Mouse (Mus musculus) ES-E14 (cell line): ENCODE measurements at regions not wholly inside any gene's neighbourhood (a gene's known extent, or its start where the extent isn't known, plus 50 kb on each side); places are given as distances from the start of the nearest gene placed in this dataset.

Experiments
- DNase-seq: peaks from one replicate; pipeline ENCODE4 v3.0.0-alpha.2; 2013; ENCODE audit warnings: low read depth, low spot score
- H3K27ac ChIP-seq: 2 replicates; pipeline ENCODE4 v1.5.1; 2012; ENCODE audit warnings: low read depth, mild to moderate bottlenecking, low read length, moderate library complexity, mixed read lengths; ENCODE audit not compliant: poor library complexity, insufficient read depth, severe bottlenecking
- H3K36me3 ChIP-seq: 2 replicates; pipeline ENCODE4 v1.6.1; 2012; ENCODE audit warnings: mild to moderate bottlenecking, low read length, moderate library complexity, mixed read lengths; ENCODE audit not compliant: control insufficient read depth, poor library complexity, insufficient read depth, severe bottlenecking
- H3K4me1 ChIP-seq, 2 experiments: fragments of 150-350 bp in 1 of 2; sonication (generic) in 1 of 2; 2 replicates each; pipeline ENCODE4 v1.6.1; 2012; ENCODE audit warnings: low read length in 2 of 2, mild to moderate bottlenecking in 1 of 2, mixed read lengths in 1 of 2; ENCODE audit not compliant: control insufficient read depth in 2 of 2, insufficient read depth in 2 of 2, poor library complexity in 1 of 2
- H3K4me3 ChIP-seq, 2 experiments: fragments of 150-350 bp in 1 of 2; sonication (generic) in 1 of 2; 2 replicates each; pipeline ENCODE4 v1.5.1; 2012; ENCODE audit warnings: low read length in 2 of 2, low read depth in 1 of 2, mild to moderate bottlenecking in 1 of 2, mixed read lengths in 1 of 2; ENCODE audit not compliant: insufficient read depth in 1 of 2, poor library complexity in 1 of 2, severe bottlenecking in 1 of 2
- H3K9ac ChIP-seq: 2 replicates; pipeline ENCODE4 v1.6.1; 2012; ENCODE audit warnings: low read depth, mild to moderate bottlenecking, low read length, mixed read lengths; ENCODE audit not compliant: poor library complexity, insufficient read depth, severe bottlenecking
- H3K9me3 ChIP-seq: fragments of 150-350 bp; sonication (generic); 2 replicates; pipeline ENCODE4 v1.6.1; 2012; ENCODE audit warnings: low read depth, mild to moderate bottlenecking, low read length; ENCODE audit not compliant: control insufficient read depth, insufficient read depth
- CHD2 ChIP-seq: IDR thresholded peaks from 2 replicates; pipeline ENCODE4 v1.6.1; 2014; ENCODE audit warnings: mild to moderate bottlenecking, low read depth, low read length, inconsistent platforms
- HCFC1 ChIP-seq: IDR thresholded peaks from 2 replicates; pipeline ENCODE4 v1.6.1; 2012; ENCODE audit warnings: low read length, inconsistent platforms, borderline replicate concordance; ENCODE audit not compliant: insufficient read depth
- MAFK ChIP-seq: IDR thresholded peaks from 2 replicates; pipeline ENCODE4 v1.6.1; 2014; ENCODE audit warnings: mild to moderate bottlenecking, low read depth, low read length, inconsistent platforms; ENCODE audit not compliant: insufficient read depth
- ZC3H11A ChIP-seq: IDR thresholded peaks from 2 replicates; pipeline ENCODE4 v1.6.1; 2012; ENCODE audit warnings: low read depth, mild to moderate bottlenecking, inconsistent platforms, low read length, borderline replicate concordance
- ZNF384 ChIP-seq: IDR thresholded peaks from 2 replicates; pipeline ENCODE4 v1.6.1; 2012; ENCODE audit warnings: low read depth, low read length, inconsistent platforms
- in situ Hi-C, 2 experiments: fragments of 600-800 bp; cut with MboI; formaldehyde crosslinking; loops; one replicate each; pipeline ENCODE4 v1.15.1; 2025; ENCODE audit warnings: low sequenced_read_pairs in 2 of 2, inconsistent platforms in 1 of 2; ENCODE audit not compliant: unreplicated experiment in 2 of 2

DNA sequence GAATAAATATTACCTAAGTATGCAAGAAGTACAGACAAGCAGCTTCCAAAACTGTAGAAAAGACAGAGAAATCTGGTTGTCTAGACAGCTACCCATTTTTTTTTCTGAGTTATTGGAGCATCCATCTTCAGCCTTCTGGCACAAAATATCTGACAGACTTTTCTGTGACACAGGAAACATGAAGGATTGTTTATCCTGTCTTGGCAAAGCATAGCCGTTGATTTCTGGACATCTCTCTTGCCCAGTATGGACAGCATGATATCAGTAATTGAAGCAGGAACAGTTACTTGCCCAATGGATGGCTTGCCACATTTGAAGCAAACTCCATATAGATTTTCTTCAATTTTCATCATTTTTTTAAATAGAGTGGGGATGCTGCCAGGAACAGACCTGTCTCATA lies 96.1 kb upstream of the Naaladl2 start:
- Histone ChIP-seq H3K4me3 (no peak overlapping the region), H3K9me3 (no peaks in the 10 kb centered on the region), H3K36me3 (no peaks in the 10 kb centered on the region), H3K9ac (no peak overlapping the region), H3K27ac (no peak overlapping the region), H3K4me1 (no peaks in the 10 kb centered on the region)
- in situ Hi-C loops = no loop called here
- TF ChIP-seq CHD2 (no peak), HCFC1 (no peak), ZC3H11A (no peak), ZNF384 (no peak), MAFK (no peak)
- DNase-seq = no peak

DNA sequence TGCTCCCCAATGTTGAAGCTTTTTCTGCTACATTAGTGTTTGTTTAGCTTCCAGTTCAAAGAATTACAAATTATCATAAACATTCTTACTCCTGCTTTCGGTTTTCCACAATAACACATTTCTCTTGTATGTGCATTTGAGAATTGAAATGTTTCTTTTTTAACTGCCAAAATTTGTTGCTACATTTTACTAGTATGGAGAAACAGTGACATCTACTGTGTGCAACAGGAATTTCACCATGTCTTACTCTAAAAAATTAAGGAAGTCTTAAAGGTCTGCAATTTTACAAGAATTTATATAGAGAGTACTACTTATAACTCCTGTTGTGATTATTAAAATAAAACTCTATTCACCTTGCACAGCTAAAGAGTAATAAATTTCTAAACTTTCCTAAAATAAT lies 76.5 kb upstream of the Naaladl2 start:
- DNase-seq = no peak

GRCm38 (mm10) chr3:25208041-25208685 lies 64.1 kb upstream of the Naaladl2 start:
- TF ChIP-seq ZNF384 = no peak
- TF ChIP-seq HCFC1 = no peak
- TF ChIP-seq MAFK = no peak
- TF ChIP-seq CHD2 = no peak
- no peak for TF ChIP-seq ZC3H11A
- in situ Hi-C loops = loop anchor here in 1 of 2 experiments (25.0 kb wide), 1 partner anchor 896 kb away; no protein-coding TSS in a partner anchor

More for the DNA sequence above, 76.5 kb upstream of the Naaladl2 start:
- TF ChIP-seq ZC3H11A = peak; percentile 52; the same call in 1 of the 2 replicates
- no peak for TF ChIP-seq MAFK
- Histone ChIP-seq H3K36me3 (no peaks in the 10 kb centered on the region), H3K27ac (no peak overlapping the region), H3K9ac (no peak overlapping the region), H3K4me3 (no peak overlapping the region), H3K9me3 (no peaks in the 10 kb centered on the region), H3K4me1 (0 out of 4 replicates have a peak, but pooled peaks cover 0 to 2% of the 10 kb centered on the region in 2 experiments)
- in situ Hi-C loops = loop anchor here in 1 of 2 experiments (25.0 kb wide), 1 partner anchor 908 kb away; no protein-coding TSS in a partner anchor

More at GRCm38 (mm10) chr3:25208041-25208685, 64.1 kb upstream of the Naaladl2 start:
- Histone ChIP-seq H3K36me3 (no peaks in the 10 kb centered on the region), H3K9me3 (no peaks in the 10 kb centered on the region), H3K27ac (no peak overlapping the region), H3K4me1 (no peaks in the 10 kb centered on the region), H3K4me3 (no peak overlapping the region), H3K9ac (no peak overlapping the region)
- DNase-seq = no peak
